Mouse (Mus musculus) hindbrain, embryonic 14.5 days (tissue): ENCODE data around the gene Gm5447. TPM values are rescaled to one million over a fixed set of nuclear protein-coding genes. Genes with fewer than 3 reads are reported as not detected.

Experiments
- ATAC-seq: fragments of 200-750 bp; cut with Nextera tagmentation; 2 replicates; pipeline ENCODE4 v1.8.0; 2017; ENCODE audit warnings: moderate number of reproducible peaks, mild to moderate bottlenecking, moderate TSS enrichment, moderate library complexity; ENCODE audit not compliant: low FRiP score
- DNase-seq: peaks from one replicate; pipeline ENCODE4 v3.0.0-alpha.2; 2015; ENCODE audit warnings: low spot score
- H3K27ac ChIP-seq: fragments of 300-500 bp; sonication (generic); 2 replicates; pipeline ENCODE4 v1.5.1; 2014; ENCODE audit warnings: mild to moderate bottlenecking, moderate library complexity
- H3K27me3 ChIP-seq: fragments of 300-500 bp; sonication (generic); 2 replicates; pipeline ENCODE4 v1.6.1; 2014; ENCODE audit warnings: mild to moderate bottlenecking, low read length, mixed read lengths; ENCODE audit not compliant: control insufficient read depth, insufficient read depth
- H3K36me3 ChIP-seq: fragments of 300-500 bp; sonication (generic); replicated peaks from 2 replicates; pipeline ENCODE4 v1.6.1; 2014; ENCODE audit not compliant: control insufficient read depth, insufficient read depth
- H3K4me1 ChIP-seq: fragments of 300-500 bp; sonication (generic); replicated peaks from 2 replicates; pipeline ENCODE4 v1.6.1; 2014; ENCODE audit warnings: antibody characterized with exemption, low read length, mixed read lengths; ENCODE audit not compliant: control insufficient read depth, insufficient read depth
- H3K4me2 ChIP-seq: fragments of 300-500 bp; sonication (generic); replicated peaks from 2 replicates; pipeline ENCODE4 v1.6.1; 2014; ENCODE audit warnings: mild to moderate bottlenecking, moderate library complexity
- H3K4me3 ChIP-seq: fragments of 300-500 bp; sonication (generic); replicated peaks from 2 replicates; pipeline ENCODE4 v1.5.1; 2014; ENCODE audit warnings: mild to moderate bottlenecking, low read length
- H3K9ac ChIP-seq: fragments of 300-500 bp; sonication (generic); 2 replicates; pipeline ENCODE4 v1.6.1; 2014
- H3K9me3 ChIP-seq: fragments of 300-500 bp; sonication (generic); 2 replicates; pipeline ENCODE4 v1.6.1; 2016; ENCODE audit warnings: low read length; ENCODE audit not compliant: control insufficient read depth
- WGBS: fragments of 180-500 bp; shearing (Covaris S2); extraction: QIAGEN DNeasy Blood & Tissue Kit; methylation state at CpG from one replicate; pipeline ENCODE4 v1.1.7; 2014; 5-methylcytosine and 5-hydroxymethylcytosine counted together
- polyA plus RNA-seq: library from polyadenylated mRNA; unstranded; fragments of >200 nt; fragmentation: Nextera tagmentation; extraction: Ambion mirVana; gene quantifications from 2 replicates; pipeline ENCODE4 v1.2.1, GENCODE M21; 2014

Gene Gm5447
- polyA plus RNA-seq, 1 experiment from 2014 or later, result not detected

DNA sequence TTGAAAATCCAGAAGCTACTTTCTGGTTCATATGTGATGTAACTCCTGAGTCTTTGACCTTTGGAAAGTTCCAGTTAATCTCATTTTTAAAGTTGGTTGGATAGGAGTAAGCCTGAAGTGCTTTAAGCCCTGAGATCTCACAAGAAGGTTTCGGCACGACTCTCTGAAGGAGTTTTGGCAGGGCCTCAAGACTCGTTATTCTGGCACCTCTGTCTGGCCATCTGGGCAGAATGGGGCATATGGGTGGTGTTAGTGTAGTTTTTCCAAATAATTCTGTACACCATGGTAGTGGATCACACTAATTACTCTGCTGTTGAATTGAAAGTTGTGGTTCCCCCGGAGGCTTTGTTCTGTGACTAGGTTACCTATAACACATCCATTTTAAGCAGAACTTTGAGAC lies 4.2 kb downstream of the Gm5447 start:
- no peaks in the 10 kb centered on the region for H3K9me3 ChIP-seq
- H3K4me1 ChIP-seq, result peaks cover 5% of the 10 kb centered on the region; the same call in 1 of the 2 replicates
- no peaks in the 10 kb centered on the region for H3K27me3 ChIP-seq
- DNase-seq (no peak), ATAC-seq (no peak)
- no peak overlapping the region for H3K9ac ChIP-seq
- no peaks in the 10 kb centered on the region for H3K36me3 ChIP-seq
- H3K27ac ChIP-seq, result no peak overlapping the region
- no peak overlapping the region for H3K4me3 ChIP-seq
- 71% methylated on average over 4 of the region's 4 CpGs for WGBS
- no peak overlapping the region for H3K4me2 ChIP-seq

DNA sequence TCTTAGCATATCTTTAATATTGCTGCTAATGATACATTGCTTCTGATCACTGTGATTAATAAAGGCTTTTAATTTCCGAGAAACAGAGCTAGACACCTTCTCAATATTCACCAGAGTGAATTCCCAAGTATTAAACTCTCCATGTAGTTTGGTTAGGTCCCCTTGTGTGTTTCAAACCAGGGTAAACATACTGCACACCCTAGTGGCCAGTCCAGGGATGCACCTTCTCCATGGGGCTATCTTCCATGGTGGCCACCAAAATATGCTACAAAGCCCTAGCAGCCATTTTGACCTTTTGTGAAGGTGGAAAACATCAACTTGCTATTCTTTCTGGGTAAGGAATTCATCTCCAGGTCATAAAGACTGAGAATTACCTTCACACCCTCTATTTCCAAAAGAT lies 7.7 kb downstream of the Gm5447 start:
- H3K4me1 ChIP-seq, result no peaks in the 10 kb centered on the region
- 0 out of 2 replicates have a peak, but pooled peaks cover 2% of the 10 kb centered on the region for H3K27me3 ChIP-seq
- WGBS, result 69% methylated on average over 1 of the region's 1 CpGs
- H3K4me2 ChIP-seq, result no peak overlapping the region
- no peaks in the 10 kb centered on the region for H3K36me3 ChIP-seq
- H3K27ac ChIP-seq, result no peak overlapping the region
- H3K4me3 ChIP-seq, result no peak overlapping the region
- DNase-seq, result no peak
- H3K9ac ChIP-seq, result no peak overlapping the region
- H3K9me3 ChIP-seq, result no peaks in the 10 kb centered on the region
- ATAC-seq, result no peak

GRCm38 (mm10) chr13:30985275-30985597 lies 11.2 kb downstream of the Gm5447 start:
- peak overlapping the region; percentile 26; the same call in 1 of the 2 replicates for H3K27ac ChIP-seq
- H3K4me1 ChIP-seq, result no peaks in the 10 kb centered on the region
- no peaks in the 10 kb centered on the region for H3K9me3 ChIP-seq
- DNase-seq (no peak), ATAC-seq (no peak)
- H3K27me3 ChIP-seq, result 0 out of 2 replicates have a peak, but pooled peaks cover 7% of the 10 kb centered on the region
- no peaks in the 10 kb centered on the region for H3K36me3 ChIP-seq
- 17% methylated on average over 13 of the region's 13 CpGs for WGBS
- H3K9ac ChIP-seq, result peak overlapping the region; percentile 41
- peak overlapping the region; percentile 26 for H3K4me3 ChIP-seq
- peak overlapping the region; percentile 57 for H3K4me2 ChIP-seq

GRCm38 (mm10) chr13:30985598-30986466 lies 11.8 kb downstream of the Gm5447 start:
- DNase-seq, result peak; percentile 47
- Histone ChIP-seq H3K9ac (peak overlapping the region; percentile 41), H3K27ac (peak overlapping the region; percentile 26; the same call in 1 of the 2 replicates), H3K4me3 (peak overlapping the region; percentile 26), H3K9me3 (no peaks in the 10 kb centered on the region), H3K4me2 (peak overlapping the region; percentile 57), H3K27me3 (0 out of 2 replicates have a peak, but pooled peaks cover 7% of the 10 kb centered on the region), H3K36me3 (no peaks in the 10 kb centered on the region), H3K4me1 (no peaks in the 10 kb centered on the region)
- peak; percentile 86; the same call in 1 of the 2 replicates for ATAC-seq
- WGBS, result 17% methylated on average over 27 of the region's 27 CpGs

DNA sequence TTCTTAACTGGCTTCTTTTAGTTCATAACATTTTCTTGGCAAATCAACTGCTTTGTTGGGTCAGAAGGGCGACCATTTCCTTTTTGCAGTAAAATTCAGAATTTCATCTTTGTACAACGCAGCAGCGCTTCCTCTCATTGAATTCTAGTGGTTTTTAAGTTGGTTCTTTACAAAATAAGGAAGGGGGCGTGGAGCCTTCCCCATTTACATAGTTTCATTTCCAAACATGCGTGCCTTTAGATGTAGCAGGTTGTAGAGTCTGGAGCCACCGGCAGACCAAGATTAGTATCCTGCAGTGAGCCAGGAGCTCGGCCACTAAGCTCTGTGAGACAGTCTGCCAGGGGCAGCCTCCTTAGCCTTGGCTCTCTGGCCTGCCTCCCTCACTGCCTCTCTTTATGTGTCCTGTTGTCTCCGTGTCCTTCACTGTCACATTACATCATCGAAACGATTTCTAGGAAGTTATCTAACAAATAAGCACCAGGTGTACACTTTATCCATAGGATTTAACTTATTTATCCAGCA lies 13.0 kb downstream of the Gm5447 start:
- H3K36me3 ChIP-seq, result no peaks in the 10 kb centered on the region
- no peaks in the 10 kb centered on the region for H3K9me3 ChIP-seq
- ATAC-seq (no peak), DNase-seq (no peak)
- 0 out of 2 replicates have a peak, but pooled peaks cover 7% of the 10 kb centered on the region for H3K27me3 ChIP-seq
- H3K27ac ChIP-seq, result no peak overlapping the region
- H3K4me2 ChIP-seq, result no peak overlapping the region
- WGBS, result 77% methylated on average over 10 of the region's 10 CpGs
- no peaks in the 10 kb centered on the region for H3K4me1 ChIP-seq
- no peak overlapping the region for H3K4me3 ChIP-seq
- no peak overlapping the region for H3K9ac ChIP-seq

DNA sequence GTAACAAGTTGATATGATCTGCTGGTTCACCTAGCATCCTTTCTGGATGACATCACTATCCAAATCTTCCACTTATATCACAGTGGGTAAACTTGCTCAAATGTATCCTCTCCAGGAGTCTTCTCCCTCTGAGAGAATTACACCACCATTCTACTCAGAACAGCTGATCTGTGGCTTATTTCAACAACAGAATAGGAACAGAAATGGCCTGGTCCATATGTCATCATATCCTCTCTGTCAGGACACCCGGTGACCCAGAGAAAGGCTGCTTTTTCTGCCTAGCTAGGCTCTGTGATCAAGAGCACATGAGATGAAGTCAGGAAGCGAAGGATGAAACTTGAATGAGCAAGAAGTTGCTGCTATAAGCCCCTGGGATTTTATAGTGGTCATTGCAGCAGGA lies 13.7 kb downstream of the Gm5447 start:
- WGBS, result 84% methylated on average over 2 of the region's 2 CpGs

GRCm38 (mm10) chr13:30989710-30990109 lies 15.7 kb downstream of the Gm5447 start:
- Histone ChIP-seq H3K9ac (no peak overlapping the region), H3K36me3 (no peaks in the 10 kb centered on the region), H3K4me1 (no peaks in the 10 kb centered on the region), H3K27ac (no peak overlapping the region), H3K9me3 (no peaks in the 10 kb centered on the region), H3K4me3 (no peak overlapping the region), H3K27me3 (0 out of 2 replicates have a peak, but pooled peaks cover 7% of the 10 kb centered on the region), H3K4me2 (no peak overlapping the region)
- WGBS, result 91% methylated on average over 10 of the region's 10 CpGs
- no peak for DNase-seq
- ATAC-seq, result no peak

More for the DNA sequence above, 13.7 kb downstream of the Gm5447 start:
- ATAC-seq (no peak), DNase-seq (no peak)
- Histone ChIP-seq H3K36me3 (no peaks in the 10 kb centered on the region), H3K27me3 (0 out of 2 replicates have a peak, but pooled peaks cover 7% of the 10 kb centered on the region), H3K9ac (no peak overlapping the region), H3K4me1 (no peaks in the 10 kb centered on the region), H3K4me2 (no peak overlapping the region), H3K9me3 (no peaks in the 10 kb centered on the region), H3K4me3 (no peak overlapping the region), H3K27ac (no peak overlapping the region)

DNA sequence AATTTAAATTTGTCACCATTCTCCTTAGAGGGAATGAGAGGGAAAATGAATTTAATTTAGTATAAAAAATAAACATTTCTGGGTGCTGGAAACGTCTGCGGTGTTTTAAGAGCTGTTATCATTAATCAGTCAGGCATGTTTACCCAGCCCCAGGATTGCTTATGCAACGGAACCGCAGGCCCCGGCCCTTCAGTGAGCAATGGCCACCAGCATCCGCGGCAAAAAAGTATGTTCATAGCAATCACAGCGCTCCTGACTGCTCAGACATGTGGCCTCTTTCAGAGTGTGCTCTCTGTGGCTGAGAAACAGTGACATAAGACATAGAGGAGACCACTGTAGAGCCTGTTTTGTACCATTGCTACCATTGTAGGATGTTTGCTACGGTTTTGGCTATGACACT lies 16.2 kb downstream of the Gm5447 start:
- WGBS, result 83% methylated on average over 9 of the region's 9 CpGs
- Histone ChIP-seq H3K9me3 (no peaks in the 10 kb centered on the region), H3K4me1 (no peaks in the 10 kb centered on the region), H3K9ac (no peak overlapping the region), H3K4me2 (no peak overlapping the region), H3K27ac (no peak overlapping the region), H3K4me3 (no peak overlapping the region), H3K36me3 (no peaks in the 10 kb centered on the region), H3K27me3 (0 out of 2 replicates have a peak, but pooled peaks cover 7% of the 10 kb centered on the region)
- no peak for DNase-seq
- no peak for ATAC-seq

GRCm38 (mm10) chr13:30993819-30994218 lies 19.8 kb downstream of the Gm5447 start:
- Histone ChIP-seq H3K4me1 (no peaks in the 10 kb centered on the region), H3K36me3 (no peaks in the 10 kb centered on the region), H3K27me3 (no peaks in the 10 kb centered on the region), H3K4me3 (no peak overlapping the region), H3K9ac (no peak overlapping the region), H3K27ac (no peak overlapping the region), H3K4me2 (no peak overlapping the region), H3K9me3 (no peaks in the 10 kb centered on the region)
- peak; percentile 88 for DNase-seq
- 35% methylated on average over 3 of the region's 3 CpGs for WGBS
- ATAC-seq, result no peak; the same call in 1 of the 2 replicates
